Mouse (Mus musculus) v-Abl transformed pro-B cells (cell line): ENCODE data around the gene Mmp25.
"Not testable (repeated sequence)": the region's sequence is repeated elsewhere in the genome, so short reads cannot be mapped to it uniquely, and the experiment has no call there.

ENCODE experiments used
- in situ Hi-C, 2 experiments: fragments of 400-800 bp; cut with MboI; formaldehyde crosslinking; loops; one replicate each; pipeline ENCODE4 v1.15.1; 2025; ENCODE audit not compliant: unreplicated experiment in 2 of 2

Mmp25 gene

GRCm38 (mm10) chr17:23603077-23603476 is 42.0 kb downstream of the Mmp25 start:
- in situ Hi-C loops: loop anchor here in 1 of 2 experiments (5.0 kb wide), 1 partner anchor 36 kb away; no protein-coding TSS in a partner anchor

- in situ Hi-C loops: loop anchor here in 1 of 2 experiments (5.0 kb wide), 1 partner anchor 35 kb away; no protein-coding TSS in a partner anchor
Measured at GRCm38 (mm10) chr17:23601836-23602585, 43.1 kb downstream of the Mmp25 start.

- in situ Hi-C loops: loop anchor here in 1 of 2 experiments (5.0 kb wide), 1 partner anchor 34 kb away; no protein-coding TSS in a partner anchor
Measured at GRCm38 (mm10) chr17:23600641-23601622, 44.1 kb downstream of the Mmp25 start, which contains the start of gene Zscan10. Gene Zscan10, plus strand, starts transcription at chr17:23600856.

DNA sequence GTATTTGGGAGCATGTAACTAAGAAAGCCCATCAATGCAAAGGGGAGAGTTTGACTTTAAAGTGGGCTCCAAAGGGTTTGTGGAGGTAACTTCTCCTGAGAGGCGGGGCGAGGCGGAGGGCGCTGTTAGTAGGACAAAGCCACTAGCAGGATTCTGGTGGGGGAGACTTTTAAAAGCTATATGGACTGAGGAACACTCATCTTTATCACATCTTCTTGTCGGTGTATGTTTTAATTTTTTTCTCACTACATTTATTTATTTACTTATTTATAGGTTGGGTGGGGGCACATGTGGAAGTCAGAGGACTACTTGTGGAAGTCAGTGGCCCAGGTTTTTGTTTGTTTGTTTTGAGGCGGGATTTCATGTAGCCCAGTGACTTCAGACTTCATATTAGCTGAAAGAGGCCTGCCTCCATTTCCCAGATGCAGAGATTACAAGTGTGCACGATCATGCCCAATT is 45.4 kb downstream of the Mmp25 start:
- in situ Hi-C loops: loop anchor here in 1 of 2 experiments (5.0 kb wide), 1 partner anchor 32 kb away; no protein-coding TSS in a partner anchor

DNA sequence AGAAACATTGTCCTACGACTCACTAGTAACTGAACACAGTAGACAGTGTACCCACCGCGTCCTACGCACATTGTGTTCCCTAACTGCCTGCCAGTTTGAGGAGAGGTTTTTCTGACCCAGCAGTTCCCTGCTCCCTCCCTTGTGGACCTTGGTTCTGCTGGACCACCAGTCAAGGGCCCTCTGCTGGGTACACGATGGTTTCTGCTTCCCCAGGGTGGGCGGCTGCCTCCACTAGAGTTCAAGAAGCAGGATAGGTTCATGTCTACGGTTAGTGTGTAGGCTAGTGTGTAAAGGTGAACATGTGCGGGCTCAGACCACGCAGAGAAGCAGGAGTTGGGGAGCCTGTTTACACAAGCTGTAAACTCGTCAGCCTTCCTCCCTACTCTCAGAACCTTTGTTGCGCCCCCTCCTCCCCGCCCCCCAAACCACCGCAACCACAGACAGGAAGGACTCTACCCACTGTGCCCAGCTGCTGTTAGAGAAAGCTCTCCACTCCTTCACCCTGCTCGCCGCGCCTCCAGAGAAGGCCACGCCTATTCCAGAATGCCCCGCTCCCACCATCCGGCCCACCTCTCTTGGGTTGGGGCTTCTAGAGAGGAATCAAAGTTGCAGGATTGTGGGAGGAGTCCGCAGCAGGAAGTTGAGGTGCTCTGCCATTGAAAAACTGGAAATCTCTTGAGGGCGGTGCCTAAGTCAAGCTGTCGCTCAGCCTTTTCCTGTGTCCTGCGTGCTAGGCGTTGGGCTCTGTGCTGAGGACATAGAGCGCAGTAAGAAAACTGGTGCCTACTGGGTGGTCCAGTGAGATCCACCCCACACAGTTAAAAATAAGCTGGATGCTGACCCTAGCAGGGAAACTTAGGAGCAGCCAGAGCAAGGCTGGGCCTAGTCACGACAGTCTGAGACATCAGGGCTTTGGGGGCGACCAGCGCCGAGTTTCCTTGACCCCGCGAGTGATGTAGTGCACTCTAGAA is 46.2 kb downstream of the Mmp25 start, which contains the start of gene Zfp13:
TSS of gene Zfp13 (minus strand) at position 906 of the 971 bp plus-strand sequence.
- in situ Hi-C loops: no loop called here

DNA sequence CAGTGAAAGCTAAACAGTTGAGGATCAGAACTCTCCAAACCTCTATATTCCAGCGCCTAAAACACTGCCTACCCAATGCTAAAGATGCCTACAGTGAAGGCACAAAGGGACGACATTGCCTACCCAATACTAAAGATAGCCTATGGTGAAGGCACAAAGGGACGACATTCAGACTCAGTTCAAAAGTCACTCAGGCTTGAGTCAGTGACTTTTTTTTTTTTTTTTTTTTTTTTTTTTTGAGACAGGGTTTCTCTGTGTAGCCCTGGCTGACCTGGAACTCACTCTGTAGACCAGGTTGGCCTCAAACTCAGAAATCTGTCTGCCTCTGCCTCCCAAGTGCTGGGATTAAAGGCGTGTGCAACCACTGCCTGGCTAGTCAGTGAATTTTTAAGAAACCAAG is 49.9 kb downstream of the Mmp25 start:
- in situ Hi-C loops: not testable (repeated sequence)

DNA sequence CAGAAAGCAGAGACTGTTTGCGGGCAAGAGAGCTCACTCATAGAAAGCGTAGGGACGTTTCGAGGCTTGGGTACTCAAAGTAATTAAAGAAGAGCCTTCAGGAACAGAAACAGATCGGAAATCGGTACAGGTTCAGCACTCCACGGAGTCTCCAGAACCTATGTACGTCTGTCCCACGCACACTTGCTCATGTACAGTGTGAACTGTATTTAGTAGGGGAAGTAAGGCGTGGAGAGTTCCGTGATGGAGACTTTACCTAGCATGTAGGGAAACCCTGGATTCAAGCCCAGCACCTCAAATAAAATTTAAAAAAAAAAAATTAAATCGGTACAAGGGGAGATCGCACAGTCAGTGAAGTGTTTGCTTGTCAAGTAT is 52.2 kb downstream of the Mmp25 start:
- in situ Hi-C loops: no loop called here

DNA sequence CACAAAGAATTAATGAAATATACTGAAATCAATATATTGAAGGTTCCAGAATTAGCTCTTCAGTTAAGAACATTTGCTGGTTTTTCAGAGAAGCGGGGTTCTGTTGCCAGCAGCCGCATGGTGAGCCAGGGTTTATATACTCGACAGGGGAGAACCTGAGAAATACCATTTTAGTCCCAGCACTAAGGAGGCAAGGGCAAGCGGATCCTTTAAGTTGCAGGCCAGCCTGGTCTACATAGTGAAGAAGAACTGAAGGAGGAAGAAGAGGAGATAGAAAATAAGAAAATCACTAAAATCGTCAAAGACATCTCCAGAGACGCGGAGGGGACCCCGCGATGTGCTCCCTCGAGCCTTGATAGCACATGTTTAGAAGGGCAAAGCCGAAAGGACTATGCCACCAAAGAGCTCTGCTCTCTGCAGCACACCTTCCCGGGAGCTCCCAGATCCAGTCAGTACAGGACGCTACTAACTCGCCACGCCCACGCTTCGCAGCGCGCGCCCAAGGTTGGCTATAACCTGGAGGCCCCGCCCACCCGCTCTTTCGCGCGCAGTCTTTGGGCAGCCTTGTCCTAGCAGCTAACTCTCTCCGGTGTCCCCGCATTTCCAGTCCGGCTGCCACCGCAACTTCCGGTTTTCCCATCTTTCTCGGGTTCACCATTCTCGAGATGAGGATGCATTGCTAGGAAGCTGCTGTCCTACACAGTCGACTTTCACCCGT is 52.7 kb downstream of the Mmp25 start:
- in situ Hi-C loops: no loop called here

DNA sequence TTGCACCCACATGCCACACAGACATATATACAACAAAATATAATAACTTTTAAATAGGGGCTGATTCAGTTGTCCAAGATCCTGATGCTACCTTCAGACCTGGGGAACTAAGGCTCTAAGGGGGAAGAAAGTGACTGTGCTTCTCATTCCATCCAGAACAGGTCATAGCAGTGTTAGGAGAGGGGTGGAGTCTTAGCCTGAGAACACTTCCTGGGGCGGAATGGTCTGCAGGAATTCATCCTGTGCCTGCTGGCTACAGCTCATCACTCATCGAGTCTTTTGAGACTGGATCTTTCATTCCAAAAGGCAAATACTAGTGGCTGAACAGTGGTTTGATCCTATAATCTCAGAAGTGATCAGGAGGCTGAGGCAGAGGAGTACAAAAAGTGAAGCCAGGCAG is 57.8 kb downstream of the Mmp25 start:
- in situ Hi-C loops: no loop called here

- in situ Hi-C loops: no loop called here
Measured at GRCm38 (mm10) chr17:23585721-23586491, 59.2 kb downstream of the Mmp25 start.

DNA sequence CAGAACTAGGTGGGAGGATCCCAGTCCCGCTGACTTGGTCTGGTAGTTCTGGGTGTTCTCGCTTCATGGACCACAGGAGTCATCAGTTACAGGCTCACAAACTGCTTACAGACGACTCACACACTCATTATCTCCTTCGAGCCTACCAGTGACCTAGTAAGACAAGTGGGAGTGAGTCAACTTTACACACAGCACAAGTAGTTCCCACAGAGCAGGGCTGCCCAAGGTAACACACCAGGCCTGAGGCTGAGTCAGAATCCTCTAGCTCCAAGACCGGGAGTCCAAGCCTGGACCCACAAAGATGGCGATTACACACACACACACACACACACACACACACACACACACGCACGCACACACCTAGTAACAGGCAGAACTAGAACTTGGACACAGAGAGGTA is 60.3 kb downstream of the Mmp25 start:
- in situ Hi-C loops: no loop called here
